Mouse (Mus musculus): ENCODE results near the gene Wnt10b. TPM values are rescaled to one million over a fixed set of nuclear protein-coding genes. Genes with fewer than 3 reads are reported as not detected.

Wnt10b gene
- 0.56 TPM for total RNA-seq (2023)

GRCm38 (mm10) chr15:98777762-98778161 lies at the start of gene Wnt10b:
Wnt10b (minus strand) TSS chr15:98778150.

GRCm38 (mm10) chr15:98809390-98809789 lies 31.4 kb upstream of the Wnt10b start, which contains the start of gene Ddn:
Ddn (minus strand) TSS chr15:98809490.

GRCm38 (mm10) chr15:98789661-98790535 lies 11.9 kb upstream of the Wnt10b start, which contains the start of gene Wnt1:
Wnt1 (plus strand) TSS chr15:98789857.

GRCm38 (mm10) chr15:98762670-98763529 lies 15.1 kb downstream of the Wnt10b start, which contains the start of gene Arf3:
Arf3 (minus strand) TSS chr15:98763214.

GRCm38 (mm10) chr15:98727443-98728321 lies 50.3 kb downstream of the Wnt10b start, which contains the start of gene Fkbp11:
Fkbp11 (minus strand) TSS chr15:98728198.

Other genes starting within 250 kb of the Wnt10b start
- 49.4 TPM for gene Kansl2, start 243.9 kb downstream of the Wnt10b start, total RNA-seq (2023)
- 167 TPM for gene Ccnt1, start 207.2 kb downstream of the Wnt10b start, total RNA-seq (2023)
- not detected for gene 4930415O20Rik, start 207.1 kb downstream of the Wnt10b start, total RNA-seq (2023)
- gene Adcy6, start 168.1 kb downstream of the Wnt10b start, total RNA-seq (2023) = 37.8 TPM
- 1.5 TPM for gene Cacnb3, start 147.3 kb downstream of the Wnt10b start, total RNA-seq (2023)
- gene Ddx23, start 115.3 kb downstream of the Wnt10b start, total RNA-seq (2023) = 148 TPM
- 1.2 TPM for gene Rnd1, start 100.7 kb downstream of the Wnt10b start, total RNA-seq (2023)
- gene Ccdc65, start 69.9 kb downstream of the Wnt10b start, total RNA-seq (2023) = not detected
- 4.2 TPM for gene Fkbp11, start 50.0 kb downstream of the Wnt10b start, total RNA-seq (2023)
- gene Arf3, start 14.9 kb downstream of the Wnt10b start, total RNA-seq (2023) = 85.5 TPM
- not detected for gene Wnt1, start 11.7 kb upstream of the Wnt10b start, total RNA-seq (2023)
- gene Ddn, start 31.3 kb upstream of the Wnt10b start, total RNA-seq (2023) = 0.23 TPM
- gene Prkag1, start 53.4 kb upstream of the Wnt10b start, total RNA-seq (2023) = 122 TPM
- 276 TPM for gene Kmt2d, start 93.1 kb upstream of the Wnt10b start, total RNA-seq (2023)
- 24.9 TPM for gene Rhebl1, start 116.4 kb upstream of the Wnt10b start, total RNA-seq (2023)
- not detected for gene Dhh, start 120.4 kb upstream of the Wnt10b start, total RNA-seq (2023)
- gene Lmbr1l, start 140.1 kb upstream of the Wnt10b start, total RNA-seq (2023) = 388 TPM
- gene Tuba1b, start 156.4 kb upstream of the Wnt10b start, total RNA-seq (2023) = 217 TPM
- not detected for gene Gm49450, start 175.4 kb upstream of the Wnt10b start, total RNA-seq (2023)
- 261 TPM for gene Tuba1a, start 175.6 kb upstream of the Wnt10b start, total RNA-seq (2023)